Mouse (Mus musculus): ENCODE measurements around the gene Arih1.
A peak's percentile ranks its signal among the peaks of the same experiment; 100 is the strongest.
"Not testable (repeated sequence)": the region's sequence is repeated elsewhere in the genome, so short reads cannot be mapped to it uniquely, and the experiment has no call there.

Arih1 gene

DNA sequence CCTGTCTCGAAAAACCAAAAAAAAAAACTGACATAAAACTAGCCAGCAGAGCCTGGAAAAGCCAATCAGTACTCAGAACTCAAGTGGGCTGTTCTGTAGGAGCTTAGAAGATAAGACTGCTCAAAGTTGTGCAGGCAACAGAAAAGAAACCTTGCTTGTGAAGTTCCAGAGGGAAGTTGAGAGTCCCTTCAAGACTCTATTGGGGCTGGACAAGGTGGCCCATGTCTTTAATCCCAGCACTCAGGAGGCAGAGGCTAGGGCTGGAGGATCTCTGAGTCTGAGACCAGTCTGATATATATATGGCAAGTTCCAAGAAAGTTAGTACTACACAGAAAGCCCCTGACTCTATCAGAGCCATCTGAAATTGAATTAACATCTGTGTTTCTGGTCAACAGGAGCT is 28.0 kb downstream of the Arih1 start:
- no peak for DNase-seq

DNA sequence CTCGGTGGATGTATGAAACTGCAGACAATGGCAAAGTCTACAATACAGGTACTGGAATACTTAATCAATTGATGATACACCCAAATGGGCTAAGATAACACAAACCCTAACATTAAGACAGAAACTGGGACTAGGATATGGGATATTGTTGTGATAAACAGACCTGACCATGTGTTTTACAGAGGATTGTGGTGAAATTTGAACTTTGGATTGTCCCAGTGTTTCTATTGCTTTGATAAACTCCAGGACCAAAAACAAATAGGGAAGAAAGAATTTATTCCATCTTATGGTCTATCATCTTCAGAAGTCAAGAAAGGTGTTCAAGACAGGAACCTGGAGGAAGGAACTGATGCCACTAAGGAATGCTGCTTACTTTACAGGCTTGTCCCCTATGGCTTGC is 28.7 kb downstream of the Arih1 start:
- no peak for DNase-seq

DNA sequence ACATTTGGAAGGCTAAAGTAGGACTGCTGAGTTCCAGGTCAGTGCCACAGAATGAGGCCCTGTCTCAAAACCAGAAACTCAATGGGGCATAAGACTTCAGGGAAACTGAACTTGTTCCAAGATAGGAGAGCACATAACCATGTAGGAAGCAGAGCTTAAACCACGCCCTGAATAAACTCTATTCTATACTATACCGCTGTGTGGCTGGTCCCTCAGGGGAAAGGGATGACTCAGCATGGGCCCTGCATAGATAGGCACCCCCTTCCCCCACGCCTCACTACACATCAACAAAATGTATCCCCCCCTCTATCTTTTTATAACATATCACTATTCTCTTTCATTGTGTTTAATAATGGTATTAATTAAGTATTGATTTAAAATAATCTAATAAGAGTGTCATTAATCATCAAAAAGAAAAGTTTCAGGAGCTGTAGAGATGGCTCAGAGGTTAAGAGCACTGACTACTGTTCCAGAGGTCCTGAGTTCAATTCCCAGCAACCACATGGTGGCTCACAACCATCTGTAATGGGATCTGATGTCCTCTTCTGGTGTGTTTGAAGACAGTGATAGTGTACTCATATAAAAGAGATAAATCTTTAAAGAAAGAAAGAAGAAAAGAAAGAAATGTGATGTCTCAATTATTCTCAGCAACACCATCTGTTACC is 30.9 kb downstream of the Arih1 start:
- no peak for DNase-seq

DNA sequence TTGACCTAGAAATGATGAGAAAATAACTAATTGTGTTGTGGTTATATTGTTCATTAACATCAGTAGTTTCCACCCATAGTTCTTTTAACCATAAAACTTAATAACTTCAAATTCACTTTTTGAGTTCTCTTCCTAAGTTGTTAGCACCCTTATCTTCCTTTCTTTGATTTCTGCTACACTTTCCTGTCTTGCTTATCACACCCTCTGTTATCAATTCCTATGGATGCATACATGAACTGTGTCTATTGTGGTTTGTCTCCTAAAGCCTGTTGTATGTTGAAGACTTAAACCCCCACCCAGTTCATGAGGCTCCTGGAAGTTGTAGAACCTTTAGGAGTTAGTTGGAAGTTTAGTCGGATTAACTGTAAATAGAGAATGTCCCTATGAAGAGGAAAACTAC is 52.7 kb downstream of the Arih1 start:
- DNase-seq = no peak

DNA sequence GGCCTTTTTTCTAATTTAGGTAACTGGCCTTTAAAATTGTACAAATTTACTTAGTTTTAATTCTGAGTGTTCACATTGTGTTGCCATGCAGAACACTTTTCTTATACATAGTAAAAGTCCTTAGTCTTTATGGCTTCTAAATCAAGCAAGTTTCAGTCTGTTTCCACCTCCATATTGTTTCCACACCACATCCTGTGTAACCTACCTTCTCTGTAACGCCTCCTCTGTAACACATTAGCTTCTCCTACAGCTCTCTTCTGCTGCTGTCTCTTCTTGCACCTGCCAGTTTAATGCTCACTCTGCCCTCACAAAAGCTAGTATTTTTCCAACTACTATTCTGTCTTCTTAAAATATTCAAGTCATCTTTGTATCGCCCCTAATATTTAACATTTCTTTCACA is 54.8 kb downstream of the Arih1 start:
- no peak for DNase-seq

DNA sequence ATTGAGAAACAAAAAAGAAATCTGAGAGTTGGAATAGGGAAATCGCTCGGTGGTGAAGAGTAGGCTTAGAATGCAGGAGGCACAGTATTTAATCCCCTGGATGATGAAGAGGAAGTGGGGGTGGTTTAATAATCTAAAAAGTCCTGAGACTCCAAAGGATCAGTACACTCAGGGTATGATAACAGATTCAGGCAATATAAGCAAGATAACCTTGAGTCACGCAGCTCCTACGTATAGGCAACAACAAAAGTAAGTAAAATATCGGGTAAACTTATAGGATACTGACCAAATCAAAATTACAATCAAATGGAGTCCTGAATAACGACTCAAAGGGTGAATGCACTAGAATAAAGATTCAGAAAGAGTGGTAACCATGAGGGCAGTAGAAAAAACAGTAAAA is 65.9 kb downstream of the Arih1 start:
- DNase-seq = no peak

GRCm38 (mm10) chr9:59407271-59407670 is 79.1 kb downstream of the Arih1 start:
- no peak for DNase-seq

DNA sequence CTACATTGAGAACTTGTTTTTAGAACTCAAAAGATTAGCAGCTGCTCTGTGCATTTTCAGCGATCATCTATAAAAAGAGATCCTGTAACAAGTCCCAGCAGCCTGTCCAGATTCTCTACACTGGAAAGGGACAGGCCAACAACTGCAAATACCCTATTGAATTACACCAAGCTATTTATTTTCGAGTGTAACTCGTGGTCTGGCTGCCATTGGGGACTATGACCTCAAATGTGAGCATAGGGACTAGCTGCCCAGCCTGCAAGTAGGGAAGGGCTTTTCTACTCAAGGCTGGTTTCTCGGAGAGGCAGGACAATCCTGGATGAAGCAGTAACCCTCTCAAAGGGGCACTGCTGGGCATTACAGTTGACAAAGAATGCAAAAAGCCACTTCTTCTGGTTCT is 97.3 kb downstream of the Arih1 start:
- no peak for DNase-seq

DNA sequence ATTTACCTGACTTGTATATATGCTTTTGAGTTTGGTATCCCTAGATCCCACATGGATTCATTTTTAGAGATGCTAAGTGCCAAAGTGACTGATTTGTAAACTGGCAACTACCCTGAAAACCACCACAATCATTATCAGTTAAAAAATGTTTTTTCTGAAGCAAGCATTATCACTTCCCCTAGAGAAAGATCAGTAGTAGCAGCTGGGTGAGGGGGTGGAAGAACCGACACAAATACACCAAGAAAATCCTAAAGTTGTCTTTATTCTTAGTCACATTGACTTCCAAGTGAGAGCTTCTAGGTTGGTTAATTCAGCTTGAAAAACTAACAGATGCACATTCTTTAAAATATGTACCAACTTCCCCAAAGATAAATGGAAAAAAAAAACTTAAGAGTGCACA is 98.1 kb downstream of the Arih1 start:
- DNase-seq = no peak

DNA sequence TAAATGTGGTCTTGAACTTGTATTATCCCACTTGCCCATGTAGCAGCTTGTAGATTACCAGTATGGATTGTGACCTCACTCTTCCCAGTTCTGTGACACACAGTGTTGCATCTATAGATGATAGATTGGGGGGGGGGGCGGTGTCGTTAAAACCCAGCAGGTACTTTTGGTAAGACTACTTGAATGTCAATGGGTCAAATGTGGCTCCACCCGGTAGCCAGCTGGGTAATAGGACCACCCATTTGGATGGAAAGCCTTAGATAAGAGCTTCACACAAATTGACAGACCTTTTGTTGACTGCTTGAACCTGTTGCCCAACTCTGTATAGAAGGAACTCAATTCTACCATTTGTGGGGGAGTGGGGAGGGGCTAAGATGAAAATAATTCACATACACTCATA is 99.0 kb downstream of the Arih1 start:
- no peak for DNase-seq

DNA sequence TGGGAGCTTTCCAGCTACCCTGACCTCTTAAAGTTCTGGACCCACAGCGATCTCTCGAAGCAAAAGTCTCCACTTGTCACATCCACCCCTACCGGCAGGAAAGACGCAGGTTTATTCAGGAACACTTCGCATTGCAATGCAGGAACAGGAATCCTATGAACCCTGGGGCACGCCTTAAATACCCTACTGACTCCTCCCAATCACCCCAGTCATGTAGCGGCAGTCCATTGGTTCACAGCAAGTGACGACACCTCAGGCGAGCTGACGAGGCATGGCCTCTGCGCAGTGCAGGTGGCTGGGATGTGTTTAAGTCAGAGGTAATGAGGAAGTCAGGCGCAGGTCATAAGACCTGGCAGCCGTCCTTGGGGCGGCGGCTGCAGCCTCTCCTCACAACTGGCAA is 110.8 kb downstream of the Arih1 start:
- DNase-seq = no peak

DNA sequence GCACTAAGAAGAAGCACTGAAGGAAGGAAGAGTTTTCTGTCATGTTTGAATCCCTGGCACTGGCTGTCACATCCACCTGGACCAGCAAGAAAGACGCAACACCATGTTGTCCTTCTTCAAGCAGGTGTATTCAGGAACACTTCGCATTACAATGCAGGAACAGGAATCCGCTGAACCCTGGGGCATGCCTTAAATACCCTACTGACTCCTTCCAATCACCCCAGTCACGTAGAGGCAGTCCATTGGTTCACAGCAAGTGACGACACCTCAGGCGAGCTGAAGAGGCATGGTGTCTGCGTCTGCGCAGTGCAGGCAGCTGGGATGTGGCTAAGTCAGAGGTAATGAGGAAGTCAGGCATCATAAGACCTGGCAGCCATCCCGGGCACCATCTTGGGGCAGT is 116.8 kb downstream of the Arih1 start:
- no peak for DNase-seq

GRCm38 (mm10) chr9:59369220-59369619 is 117.2 kb downstream of the Arih1 start:
- no peak for DNase-seq

DNA sequence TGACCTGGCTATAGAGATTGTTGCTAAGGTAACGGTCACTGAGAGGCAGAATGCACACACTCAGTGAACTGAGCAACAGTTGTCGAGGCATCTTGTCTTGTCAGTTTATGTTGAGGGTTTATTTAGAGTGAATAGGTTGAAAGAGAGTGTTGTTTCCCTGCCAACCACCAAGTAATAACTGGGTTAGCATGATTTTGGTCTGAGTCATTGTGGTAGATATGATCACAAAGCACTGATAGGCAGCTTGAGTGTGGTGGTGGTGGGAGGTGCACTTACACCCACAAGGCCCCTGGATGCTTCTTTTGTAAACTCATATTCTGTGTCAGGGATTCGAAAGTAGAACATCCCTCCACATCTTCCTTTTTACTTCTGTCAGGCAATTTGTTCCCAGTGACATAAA is 125.9 kb downstream of the Arih1 start:
- not testable (repeated sequence) for DNase-seq

DNA sequence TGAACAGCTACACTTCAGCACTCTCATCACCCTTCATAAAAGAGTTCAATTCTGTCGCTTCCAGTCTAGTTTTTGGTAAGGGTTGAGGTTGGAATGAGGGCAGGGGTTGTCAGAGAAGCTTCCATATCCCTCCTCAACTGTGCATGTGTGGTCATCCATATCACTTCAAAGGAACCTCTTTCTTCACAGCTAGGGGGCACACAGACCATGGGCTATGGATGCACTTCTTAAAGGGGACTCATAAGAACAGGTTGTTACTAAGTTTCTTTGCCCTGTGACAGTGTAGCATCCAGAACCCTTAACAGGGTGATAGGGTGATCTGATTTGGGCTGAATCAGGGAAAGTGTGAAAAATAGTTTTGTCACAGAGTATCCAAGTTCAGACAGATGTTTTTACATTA is 128.4 kb downstream of the Arih1 start:
- DNase-seq = not testable (repeated sequence)

DNA sequence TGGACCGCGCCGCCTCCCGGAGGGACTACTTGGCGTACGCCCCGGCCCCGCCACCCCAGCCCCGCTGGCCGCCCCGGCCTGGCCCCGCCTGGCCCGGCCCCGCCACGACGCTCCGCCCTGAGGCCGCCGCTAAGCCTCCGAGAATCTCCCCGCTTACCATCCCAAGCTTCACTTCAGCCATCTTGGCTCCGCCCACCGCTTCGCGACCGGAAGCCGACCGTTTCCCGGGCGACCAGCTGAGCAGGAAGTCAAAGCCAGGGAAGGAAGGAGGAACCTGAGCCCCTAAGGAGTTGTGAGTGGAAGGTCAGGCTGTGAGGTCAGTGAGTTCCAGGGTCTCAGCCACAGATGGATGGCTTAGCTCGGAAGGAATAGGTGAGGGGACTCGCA is 133.2 kb downstream of the Arih1 start, which contains the start of gene Bbs4:
Gene Bbs4 (minus strand): TSS at position 256 of the 387 bp plus-strand sequence.
- peak; percentile 92 for DNase-seq

GRCm38 (mm10) chr9:59352586-59353252 is 133.7 kb downstream of the Arih1 start:
- no peak for DNase-seq

DNA sequence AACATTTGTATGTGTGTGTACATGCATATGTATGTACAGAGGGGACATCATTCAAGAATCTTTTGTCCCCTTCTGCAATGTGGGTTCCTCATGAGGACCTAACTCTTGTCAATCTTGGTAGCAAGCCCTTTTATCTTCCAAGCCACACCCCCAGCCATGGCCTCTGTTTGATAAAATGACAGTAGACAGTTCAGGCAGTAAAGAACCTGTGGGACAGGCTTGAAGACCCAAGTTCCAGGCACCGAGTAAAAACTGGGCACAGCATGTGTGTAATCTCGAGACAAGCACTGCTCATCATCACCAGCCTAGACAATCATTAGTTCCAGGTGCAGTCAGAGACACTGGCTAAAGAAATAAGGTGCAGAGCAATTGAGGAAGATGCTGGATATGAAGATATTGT is 140.2 kb downstream of the Arih1 start:
- DNase-seq = no peak

- DNase-seq = no peak
These were observed 146.4 kb downstream of the Arih1 start for GRCm38 (mm10) chr9:59340002-59340401.

GRCm38 (mm10) chr9:59339107-59339506 is 147.3 kb downstream of the Arih1 start:
- no peak for DNase-seq

GRCm38 (mm10) chr9:59338411-59338810 is 148.0 kb downstream of the Arih1 start:
- no peak for DNase-seq
